Mouse (Mus musculus): ENCODE measurements around the gene Gm45785. TPM values are rescaled to one million over a fixed set of nuclear protein-coding genes. Genes with fewer than 3 reads are reported as not detected.

The Gm45785 gene
- total RNA-seq, 2 experiments from 2014 or later: 1.5 to 2.6 TPM

DNA sequence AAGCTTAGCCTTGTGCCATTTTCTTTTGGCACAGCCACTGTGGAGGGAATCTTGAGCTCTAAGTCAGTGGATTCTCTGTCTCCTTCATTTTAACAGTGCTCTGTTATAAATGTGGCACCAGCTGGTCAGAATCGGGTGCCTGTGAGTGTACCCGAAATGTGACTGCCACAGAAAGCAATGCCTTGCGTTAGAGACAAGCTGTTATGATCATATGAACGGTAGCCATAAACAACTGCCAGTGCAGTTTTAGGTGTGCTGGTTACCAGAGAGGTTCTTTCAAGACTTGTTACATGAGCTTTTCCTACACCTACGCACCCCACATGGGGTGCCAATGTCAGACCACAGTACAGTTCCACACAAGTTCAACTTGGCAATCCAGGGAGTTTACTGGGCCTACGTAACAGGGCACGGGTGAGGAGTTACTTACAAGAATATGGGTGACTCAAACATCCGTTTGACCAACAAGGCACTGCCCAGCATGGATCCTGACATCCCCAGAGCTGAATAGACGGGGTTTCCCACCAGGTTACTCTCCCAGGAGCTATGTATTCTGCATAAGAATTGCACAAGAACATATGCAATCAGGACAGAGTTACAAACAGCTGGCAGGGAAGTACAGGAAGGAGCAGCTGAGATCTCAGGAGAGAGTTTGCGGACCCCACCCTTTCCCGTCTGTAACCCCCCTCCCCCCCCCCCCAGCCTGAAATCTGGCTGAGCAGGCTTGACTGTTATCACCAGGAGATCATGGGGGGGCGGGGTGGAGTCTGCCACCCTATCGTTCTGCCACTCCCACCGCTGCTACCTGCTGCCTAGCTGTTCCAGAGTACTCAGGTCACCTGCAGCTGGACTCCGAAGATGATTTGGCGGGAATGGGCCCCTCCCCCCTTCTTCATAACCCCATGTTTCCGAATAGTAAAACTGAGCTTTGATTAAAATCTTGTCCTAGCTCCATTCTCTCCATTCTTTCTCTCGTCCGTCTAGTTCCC, 15.1 kb downstream of the Gm45785 start:
- Histone ChIP-seq H3K4me3 (no peak overlapping the region), H3K27ac (no peak overlapping the region)
- intact Hi-C loops (cut with DNase I): no loop called here
- TF ChIP-seq CTCF (IDR thresholded peaks at IDR 0.05): no peak
- no peak for DNase-seq (ENCODE audit: extremely low spot score in 1 of 2, low spot score in 2 of 2)

GRCm38 (mm10) chr7:140839556-140839955, 16.6 kb downstream of the Gm45785 start:
- TF ChIP-seq CTCF (IDR thresholded peaks at IDR 0.05): no peak
- Histone ChIP-seq H3K4me3 (no peak overlapping the region), H3K27ac (no peak overlapping the region)
- intact Hi-C loops (cut with DNase I): no loop called here
- DNase-seq (ENCODE audit: extremely low spot score in 1 of 2, low spot score in 2 of 2): no peak

- Histone ChIP-seq H3K27ac (peak overlapping the region; percentile 77), H3K4me3 (no peak overlapping the region)
- intact Hi-C loops (cut with DNase I): no loop called here
- DNase-seq (ENCODE audit: extremely low spot score in 1 of 2, low spot score in 2 of 2): no peak
- no peak for TF ChIP-seq CTCF (IDR thresholded peaks at IDR 0.05)
Observed at GRCm38 (mm10) chr7:140836243-140837115, 19.7 kb downstream of the Gm45785 start.

GRCm38 (mm10) chr7:140835758-140836087, 20.4 kb downstream of the Gm45785 start:
- Histone ChIP-seq H3K4me3 (no peak overlapping the region), H3K27ac (peak overlapping the region; percentile 77)
- TF ChIP-seq CTCF (IDR thresholded peaks at IDR 0.05): no peak
- DNase-seq (ENCODE audit: extremely low spot score in 1 of 2, low spot score in 2 of 2): no peak
- intact Hi-C loops (cut with DNase I): no loop called here

DNA sequence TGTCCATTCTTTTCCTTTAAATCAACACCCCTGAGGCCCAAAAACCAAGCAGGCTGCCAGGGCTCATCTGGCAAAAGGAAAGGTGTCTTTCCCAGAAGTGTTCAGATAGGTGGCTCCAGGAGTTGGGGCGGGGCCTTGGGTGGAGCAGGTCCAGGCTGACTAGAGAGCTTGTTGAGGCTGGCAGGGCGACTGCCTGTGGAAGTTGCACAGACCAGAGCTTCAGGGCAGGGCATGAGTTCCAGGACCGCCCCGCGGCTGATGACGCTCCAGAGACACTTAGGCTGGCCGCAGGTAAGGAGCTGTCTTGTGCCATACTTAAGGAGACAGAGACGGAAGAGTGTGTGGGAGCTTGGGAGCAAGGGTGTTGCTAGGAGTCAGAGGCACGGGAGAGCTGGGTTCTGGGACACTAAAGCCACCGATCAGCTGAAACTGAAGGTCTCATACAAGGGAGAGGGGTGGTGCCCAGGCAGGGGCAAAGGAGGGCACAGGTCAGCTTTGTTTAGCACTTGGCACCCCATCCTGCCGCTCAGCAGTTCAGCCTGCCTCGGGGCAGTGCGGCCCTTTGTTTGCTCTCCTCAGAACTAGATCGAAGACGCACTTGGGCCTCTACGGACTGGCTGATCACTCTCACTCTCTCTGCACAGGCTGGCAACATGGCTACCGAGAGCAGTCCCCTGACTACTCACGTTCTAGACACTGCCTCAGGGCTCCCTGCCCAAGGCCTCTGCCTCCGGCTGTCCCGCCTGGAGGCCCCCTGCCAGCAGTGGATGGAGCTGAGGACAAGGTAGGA, 21.0 kb downstream of the Gm45785 start, which contains the start of gene Urah:
Urah (plus strand) TSS at position 51 of the 790 bp plus-strand sequence.
- no peak for DNase-seq (ENCODE audit: extremely low spot score in 1 of 2, low spot score in 2 of 2)
- H3K4me3 ChIP-seq: no peak within 1 kb of the TSS
- H3K27ac ChIP-seq: peak within 1 kb of the TSS; percentile 77
- TF ChIP-seq CTCF (IDR thresholded peaks at IDR 0.05): no peak
- intact Hi-C loops (cut with DNase I): no loop called here

DNA sequence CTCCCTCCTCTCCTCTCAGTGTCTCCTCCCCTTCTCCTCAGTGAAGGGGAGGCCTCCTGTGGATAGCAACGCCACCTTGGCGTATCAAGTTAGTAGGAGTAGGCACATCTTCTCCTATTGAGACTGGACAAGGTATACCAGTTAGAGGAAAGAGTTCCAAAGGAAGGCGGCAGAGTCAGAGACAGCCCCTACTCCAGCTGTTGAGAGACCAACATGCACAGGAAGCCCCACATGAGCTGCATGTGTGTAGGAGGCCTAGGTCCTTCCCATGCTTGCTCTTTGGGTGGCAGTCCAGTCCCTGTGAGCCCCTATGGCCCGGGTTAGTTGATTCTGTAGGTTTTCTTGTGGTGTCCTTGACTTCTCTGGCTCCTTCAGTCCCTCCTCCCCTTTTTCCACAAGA, 22.8 kb downstream of the Gm45785 start:
- Histone ChIP-seq H3K4me3 (no peak overlapping the region), H3K27ac (no peak overlapping the region)
- intact Hi-C loops (cut with DNase I): no loop called here
- no peak for TF ChIP-seq CTCF (IDR thresholded peaks at IDR 0.05)
- DNase-seq (ENCODE audit: extremely low spot score in 1 of 2, low spot score in 2 of 2): no peak

DNA sequence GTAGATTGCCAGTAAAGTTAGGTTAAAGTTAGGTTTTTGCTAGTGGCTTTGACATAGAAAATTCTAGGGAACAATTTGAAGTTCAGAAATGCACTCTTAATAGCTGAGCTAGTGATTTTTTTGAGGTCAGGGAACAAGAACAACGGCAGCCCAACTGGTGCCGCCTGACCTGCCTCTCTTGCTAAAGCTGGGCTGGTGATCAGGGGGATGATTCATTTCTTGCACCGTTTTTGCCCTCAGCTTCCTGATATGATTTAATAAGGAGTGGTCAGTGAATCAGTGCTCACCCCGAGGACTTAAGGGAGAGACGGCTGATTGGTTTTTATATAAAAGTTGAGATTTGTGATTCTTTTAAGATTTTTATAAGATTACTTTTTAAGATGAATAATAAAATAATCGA, 24.7 kb downstream of the Gm45785 start:
- intact Hi-C loops (cut with DNase I): no loop called here
- DNase-seq (ENCODE audit: extremely low spot score in 1 of 2, low spot score in 2 of 2): no peak

DNA sequence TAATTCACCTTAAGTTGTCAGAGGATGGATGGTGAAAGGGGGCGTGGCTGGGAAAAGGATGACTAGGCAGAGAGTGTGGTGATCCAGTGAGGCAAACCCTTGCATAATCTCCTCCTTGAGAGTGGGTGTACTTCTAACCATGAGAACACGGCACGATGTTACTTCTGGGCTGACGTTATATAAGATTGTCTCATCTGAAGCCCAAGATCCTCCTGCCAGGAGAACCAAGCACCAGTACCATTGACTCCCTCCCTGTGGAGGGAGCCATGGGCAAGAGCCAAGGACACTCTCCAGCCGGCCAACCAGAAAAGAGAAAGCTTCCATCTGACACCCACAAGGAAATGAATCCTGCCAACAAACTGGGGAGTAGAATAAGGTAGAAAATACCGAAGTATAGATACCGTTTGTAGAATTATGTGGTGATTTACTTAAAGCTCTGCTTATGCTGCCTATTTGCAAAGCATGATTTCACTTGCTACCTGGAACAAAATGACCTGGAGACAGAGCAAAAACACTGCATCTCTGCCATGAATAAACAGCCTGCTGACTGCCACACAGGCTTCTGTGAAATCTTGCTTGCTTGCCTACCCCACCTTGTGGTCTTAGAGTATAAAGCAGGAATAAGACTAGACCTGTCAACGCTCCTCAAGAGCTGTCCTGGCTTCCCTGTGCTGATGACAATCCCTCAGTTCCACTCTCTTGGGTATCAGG, 27.8 kb downstream of the Gm45785 start:
- TF ChIP-seq CTCF (IDR thresholded peaks at IDR 0.05): peak; percentile 66
- DNase-seq (ENCODE audit: extremely low spot score in 1 of 2, low spot score in 2 of 2): peak; percentile 49 to 62
- Histone ChIP-seq H3K4me3 (peak overlapping the region; percentile 21; the same call in 1 of the 2 replicates), H3K27ac (peak overlapping the region; percentile 84)
- intact Hi-C loops (cut with DNase I): loop anchor here (2.0 kb wide), 4 partner anchors 350 to 748 kb away; partner anchors contain the start of gene Sprn

More for the DNA sequence above, 24.7 kb downstream of the Gm45785 start:
- Histone ChIP-seq H3K27ac (no peak overlapping the region), H3K4me3 (no peak overlapping the region)
- TF ChIP-seq CTCF (IDR thresholded peaks at IDR 0.05): no peak

DNA sequence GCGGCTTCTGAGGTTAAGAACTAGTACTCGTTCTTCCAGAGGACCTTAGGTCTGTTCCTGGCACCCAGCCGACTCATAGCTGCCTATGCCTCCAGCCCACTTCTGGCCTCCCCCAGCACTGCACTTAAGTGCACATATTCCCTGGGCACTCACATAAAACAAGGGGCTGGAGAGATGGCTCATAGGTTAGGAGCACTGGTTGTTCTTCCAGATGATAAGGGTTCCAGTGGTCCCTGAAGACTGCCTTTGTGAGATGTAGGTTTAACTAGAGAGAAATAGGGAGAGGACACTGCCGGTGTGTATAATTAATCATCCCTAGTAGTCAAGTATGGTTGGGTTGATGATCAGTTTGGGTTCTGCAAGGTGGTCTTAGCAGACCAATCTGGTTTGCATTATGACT, 33.4 kb downstream of the Gm45785 start:
- H3K4me3 ChIP-seq: no peak overlapping the region
- no peak for TF ChIP-seq CTCF (IDR thresholded peaks at IDR 0.05)
- H3K27ac ChIP-seq: no peak overlapping the region; the same call in 1 of the 2 replicates
- DNase-seq (ENCODE audit: extremely low spot score in 1 of 2, low spot score in 2 of 2): no peak
- intact Hi-C loops (cut with DNase I): no loop called here

DNA sequence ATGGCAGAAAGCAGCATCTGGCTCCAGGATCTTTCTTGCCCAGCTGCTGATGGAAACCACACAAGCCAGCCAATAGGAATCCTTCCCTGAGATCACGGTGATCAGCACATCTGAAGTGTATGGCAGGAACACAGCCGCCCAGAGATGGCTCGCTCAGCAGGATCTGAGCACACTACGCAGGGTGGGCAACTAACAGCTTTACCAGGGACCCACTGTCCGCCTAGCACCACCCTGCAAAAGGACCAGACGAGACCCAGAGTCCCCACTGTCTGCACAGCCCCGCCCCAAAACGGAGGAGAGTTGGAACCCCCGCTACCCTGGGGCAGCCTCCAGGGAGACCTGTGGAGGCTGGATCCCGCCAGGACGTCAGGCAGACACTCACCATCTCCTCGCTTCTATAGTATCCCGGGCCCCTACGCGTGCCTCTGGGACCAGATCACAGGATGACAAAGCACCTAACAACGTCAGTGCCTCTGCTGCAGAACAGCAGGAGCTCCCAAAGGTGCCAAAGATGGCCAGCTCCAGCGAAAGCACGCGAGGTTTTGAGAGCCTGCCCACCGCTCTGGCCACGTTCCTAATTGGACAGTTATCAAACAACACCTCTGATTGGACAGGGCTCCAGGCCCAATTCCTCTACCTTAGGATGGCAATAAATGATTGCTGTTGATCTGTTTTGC, 34.3 kb downstream of the Gm45785 start, which contains the start of gene Zfp941:
Zfp941 (minus strand) TSS at position 526 of the 677 bp plus-strand sequence.
- Histone ChIP-seq H3K4me3 (peak within 1 kb of the TSS; percentile 49), H3K27ac (peak within 1 kb of the TSS; percentile 93)
- DNase-seq (ENCODE audit: extremely low spot score in 1 of 2, low spot score in 2 of 2): peak; percentile 67 to 68
- no peak for TF ChIP-seq CTCF (IDR thresholded peaks at IDR 0.05)
- intact Hi-C loops (cut with DNase I): no loop called here

Measured in left cerebral cortex, adult 2 months (tissue).